ENCODE assay signal across 32 mouse cellular contexts in the genomic region with DNA sequence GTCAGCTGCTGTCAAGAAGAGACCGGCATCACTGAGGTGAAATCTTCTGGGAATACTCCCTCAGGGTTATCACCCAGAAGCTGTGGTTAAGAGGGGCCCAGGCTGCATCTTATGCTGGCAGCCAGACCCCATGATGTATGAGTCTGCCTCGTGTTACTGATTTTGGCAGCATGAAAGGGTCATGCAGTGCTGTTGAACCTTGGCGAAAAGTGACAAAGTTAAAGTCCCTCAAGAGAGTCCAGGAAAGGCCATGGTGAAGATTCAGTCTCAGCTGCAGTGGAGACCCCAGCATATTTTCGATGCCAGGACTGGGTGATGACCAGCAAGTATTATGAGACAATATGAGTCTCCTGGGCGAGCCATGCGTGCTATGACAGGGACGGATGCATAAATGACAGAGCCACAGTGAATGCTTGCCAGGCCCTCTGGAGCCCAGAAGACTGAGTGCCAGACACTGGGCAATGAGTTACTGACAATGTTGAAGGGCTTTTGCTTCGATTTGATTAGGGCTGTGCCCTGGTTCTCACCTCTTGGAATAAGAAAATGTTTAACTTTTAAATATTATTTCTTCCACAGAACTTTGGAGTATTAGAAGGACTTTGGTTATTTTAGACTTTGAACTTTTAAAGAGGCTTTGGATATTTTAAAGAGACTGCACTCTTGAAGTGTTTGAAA. TPM values are rescaled to one million over a fixed set of nuclear protein-coding genes. Genes with fewer than 3 reads are reported as not detected.
DNase-seq lines count a peak whose midpoint lies in the region; ATAC-seq and TF ChIP-seq lines count a peak whose summit lies in the region.
"Had no signal": no experiment of that assay in that cellular context is flagged by ENCODE, and none has a peak within 500 bp of the region (broad histone marks: within the 10 kb centered on the region; RNA-seq: fewer than 3 reads in every experiment).

No protein-coding gene starts in this region.

- H3K4me3 ChIP-seq in lung, embryonic 14.5 days (ENCODE audit: low read depth, low read length): no peak overlapping the region
- no peak overlapping the region for H3K4me3 ChIP-seq in lung, postnatal 0 days (ENCODE audit: low read depth, low read length)
- H3K4me3 ChIP-seq: embryonic facial prominence, embryonic 12.5 days; hindbrain, embryonic 10.5 days; hindbrain, embryonic 15.5 days; limb, embryonic 12.5 days; liver, embryonic 13.5 days; midbrain, embryonic 13.5 days; neural tube, embryonic 13.5 days had no signal

- no peaks in the 10 kb centered on the region for H3K27me3 ChIP-seq in lung, embryonic 14.5 days (ENCODE audit: insufficient read depth, low read length)
- H3K27me3 ChIP-seq in lung, postnatal 0 days (replicated peaks; ENCODE audit: insufficient read depth, low read length): no peaks in the 10 kb centered on the region
- H3K27me3 ChIP-seq: embryonic facial prominence, embryonic 12.5 days; hindbrain, embryonic 15.5 days; limb, embryonic 12.5 days; midbrain, embryonic 13.5 days; Patski had no signal

- no peak for TF ChIP-seq EP300 in lung, postnatal 0 days (IDR thresholded peaks at IDR 0.05)

- H3K36me3 ChIP-seq in lung, embryonic 14.5 days (ENCODE audit: insufficient read depth): no peaks in the 10 kb centered on the region
- H3K36me3 ChIP-seq in lung, postnatal 0 days (ENCODE audit: insufficient read depth, low read length): no peaks in the 10 kb centered on the region
- H3K36me3 ChIP-seq: embryonic facial prominence, embryonic 12.5 days; hindbrain, embryonic 10.5 days; hindbrain, embryonic 15.5 days; limb, embryonic 12.5 days; liver, embryonic 13.5 days; midbrain, embryonic 13.5 days; neural tube, embryonic 13.5 days had no signal

- no peak overlapping the region for H3K9ac ChIP-seq in lung, embryonic 14.5 days
- H3K9ac ChIP-seq in lung, postnatal 0 days (replicated peaks; ENCODE audit: low read depth): no peak overlapping the region
- H3K9ac ChIP-seq: embryonic facial prominence, embryonic 12.5 days; hindbrain, embryonic 15.5 days; limb, embryonic 12.5 days; liver, embryonic 13.5 days; midbrain, embryonic 13.5 days; neural tube, embryonic 13.5 days had no signal

- 71% methylated on average over 8 of the region's 8 CpGs for WGBS in lung, embryonic 14.5 days
- 65% methylated on average over 8 of the region's 8 CpGs for WGBS in lung, postnatal 0 days

- peak; percentile 29 to 30 for DNase-seq in heart, adult 18-20 months
- no peak for DNase-seq in heart, postnatal 10 days
- DNase-seq in kidney, adult 9 months: peak; percentile 79
- DNase-seq in kidney, postnatal 14 days: no peak
- DNase-seq in lung, embryonic 14.5 days: no peak
- no peak for DNase-seq in lung, postnatal 0 days (ENCODE audit: low spot score)
- DNase-seq in cerebellum, adult 8-10 months: no peak
- DNase-seq: adrenal gland, postnatal 14 days; cerebellum, adult 11 months; cerebellum, adult 9-11 months; embryo, embryonic 11 days; gastrocnemius, postnatal 36 days; liver, embryonic 13.5 days; lung, adult 18-20 months; right cerebral cortex, postnatal 4 days; thymus, adult 18-20 months; thymus, postnatal 25 days had no signal

- ATAC-seq in lung, embryonic 14.5 days (ENCODE audit: insufficient read depth): no peak
- no peak for ATAC-seq in lung, postnatal 0 days
- ATAC-seq: forebrain, embryonic 14.5 days; inflammation-experienced regulatory T-cells, adult 6 months; midbrain, embryonic 13.5 days; Patski had no signal

- TF ChIP-seq CTCF in lung, embryonic 14.5 days (IDR thresholded peaks at IDR 0.05; ENCODE audit: low read depth): no peak
- TF ChIP-seq CTCF in lung, postnatal 0 days (IDR thresholded peaks at IDR 0.05): no peak

- H3K4me2 ChIP-seq in lung, embryonic 14.5 days: no peak overlapping the region
- H3K4me2 ChIP-seq in lung, postnatal 0 days (replicated peaks; ENCODE audit: low read depth, low read length): no peak overlapping the region
- H3K4me2 ChIP-seq: embryonic facial prominence, embryonic 12.5 days; hindbrain, embryonic 15.5 days; limb, embryonic 12.5 days; liver, embryonic 13.5 days; midbrain, embryonic 13.5 days; neural tube, embryonic 13.5 days had no signal

- intact Hi-C loops in heart, postnatal 10 days (cut with DNase I): no loop called here

- no peaks in the 10 kb centered on the region for H3K9me3 ChIP-seq in lung, embryonic 14.5 days (ENCODE audit: low read depth, low read length)
- H3K9me3 ChIP-seq in lung, postnatal 0 days (ENCODE audit: low read length): no peaks in the 10 kb centered on the region
- H3K9me3 ChIP-seq: embryonic facial prominence, embryonic 12.5 days; hindbrain, embryonic 10.5 days; hindbrain, embryonic 15.5 days; limb, embryonic 12.5 days; liver, embryonic 13.5 days; midbrain, embryonic 13.5 days; neural tube, embryonic 13.5 days had no signal

- H3K27ac ChIP-seq in lung, embryonic 14.5 days (ENCODE audit: low read depth): peak overlapping the region; percentile 46; the same call in 1 of the 2 replicates
- H3K27ac ChIP-seq in lung, postnatal 0 days (ENCODE audit: low read length): no peak overlapping the region
- H3K27ac ChIP-seq: embryonic facial prominence, embryonic 12.5 days; hindbrain, embryonic 10.5 days; hindbrain, embryonic 15.5 days; limb, embryonic 12.5 days; liver, embryonic 13.5 days; macrophage; midbrain, embryonic 13.5 days; neural tube, embryonic 13.5 days; stomach, postnatal 0 days had no signal

- peaks cover 4% of the 10 kb centered on the region; the same call in 1 of the 2 replicates for H3K4me1 ChIP-seq in lung, embryonic 14.5 days (ENCODE audit: insufficient read depth)
- no peaks in the 10 kb centered on the region; the same call in 1 of the 2 replicates for H3K4me1 ChIP-seq in lung, postnatal 0 days (ENCODE audit: insufficient read depth, low read depth, low read length)

RNA-seq across cellular contexts. Expression of gene Erp27, which starts 6.1 kb away (rescaled TPM):
- not detected for total RNA-seq in heart, adult 18-20 months (2021)
- not detected for total RNA-seq in heart, postnatal 10 days (2021)
- 1.1 TPM in 2 replicates for polyA plus RNA-seq in lung, embryonic 14.5 days (2014; fragmentation: Nextera tagmentation; extraction: Ambion mirVana)
- polyA plus RNA-seq in lung, postnatal 0 days (2015; fragmentation: Nextera tagmentation; extraction: Ambion mirVana): 0.61 and 0.74 TPM in 2 replicates
- total RNA-seq: adrenal gland, postnatal 14 days; gastrocnemius, postnatal 36 days; left cerebral cortex, adult 18-20 months; MEL had no signal
- polyA plus RNA-seq: hindbrain, embryonic 10.5 days; hindbrain, embryonic 15.5 days; macrophage; midbrain, embryonic 13.5 days; neural tube, embryonic 13.5 days had no signal

RNA-seq across cellular contexts. Expression of gene Pde6h, which starts 7.8 kb away (rescaled TPM):
- not detected for total RNA-seq in heart, adult 18-20 months (2021)
- not detected for total RNA-seq in heart, postnatal 10 days (2021)
- polyA plus RNA-seq in lung, embryonic 14.5 days (2014; fragmentation: Nextera tagmentation; extraction: Ambion mirVana): not detected in 2 replicates
- polyA plus RNA-seq in lung, postnatal 0 days (2015; fragmentation: Nextera tagmentation; extraction: Ambion mirVana): 0.27 and 0.60 TPM in 2 replicates
- total RNA-seq: gastrocnemius, postnatal 36 days; MEL had no signal
- polyA plus RNA-seq: embryonic facial prominence, embryonic 12.5 days; forebrain, embryonic 14.5 days; hindbrain, embryonic 10.5 days; inflammation-experienced regulatory T-cells, adult 6 months; liver, embryonic 13.5 days; macrophage; midbrain, embryonic 13.5 days; neural tube, embryonic 13.5 days had no signal

RNA-seq across cellular contexts. Expression of gene Arhgdib, which starts 25.8 kb away (rescaled TPM):
- total RNA-seq in heart, adult 18-20 months (2021): 10 to 100 TPM; 22.8 to 39.0 TPM
- 10 to 100 TPM; 37.4 to 45.4 TPM for total RNA-seq in heart, postnatal 10 days (2021)
- 71.9 and 72.6 TPM in 2 replicates for polyA plus RNA-seq in lung, embryonic 14.5 days (2014; fragmentation: Nextera tagmentation; extraction: Ambion mirVana)
- polyA plus RNA-seq in lung, postnatal 0 days (2015; fragmentation: Nextera tagmentation; extraction: Ambion mirVana): 68.4 and 70.8 TPM in 2 replicates

RNA-seq across cellular contexts. Expression of gene Mgp, which starts 40.2 kb away (rescaled TPM):
- 100 to 1,000 TPM; 301 to 402 TPM for total RNA-seq in heart, adult 18-20 months (2021)
- 100 to 1,000 TPM; 312 to 380 TPM for total RNA-seq in heart, postnatal 10 days (2021)
- polyA plus RNA-seq in lung, embryonic 14.5 days (2014; fragmentation: Nextera tagmentation; extraction: Ambion mirVana): 768 and 894 TPM in 2 replicates
- polyA plus RNA-seq in lung, postnatal 0 days (2015; fragmentation: Nextera tagmentation; extraction: Ambion mirVana): 1,533 and 1,851 TPM in 2 replicates
- total RNA-seq: megakaryocyte-erythroid progenitor cell, adult 5-6 weeks; MEL had no signal
- polyA plus RNA-seq: inflammation-experienced regulatory T-cells, adult 6 months; macrophage had no signal

RNA-seq across cellular contexts. Expression of gene Art4, which starts 58.3 kb away (rescaled TPM):
- total RNA-seq in heart, adult 18-20 months (2021): 10 to 100 TPM; 18.7 to 21.8 TPM
- 10 to 100 TPM; 11.9 to 13.2 TPM for total RNA-seq in heart, postnatal 10 days (2021)
- 3.3 and 3.6 TPM in 2 replicates for polyA plus RNA-seq in lung, embryonic 14.5 days (2014; fragmentation: Nextera tagmentation; extraction: Ambion mirVana)
- polyA plus RNA-seq in lung, postnatal 0 days (2015; fragmentation: Nextera tagmentation; extraction: Ambion mirVana): 7.5 and 7.9 TPM in 2 replicates
- total RNA-seq: layer of hippocampus, adult 18-20 months; left cerebral cortex, adult 18-20 months had no signal
- polyA plus RNA-seq: forebrain, embryonic 14.5 days; macrophage; Patski had no signal

Comparison
In these comparisons a context has a peak if more than half of its experiments do, and no peak if none do; other contexts are left out.
1. DNase-seq: peak in heart, adult 18-20 months (2 of 2) and kidney, adult 9 months (single experiment); none in heart, postnatal 10 days (0 of 2), kidney, postnatal 14 days (single experiment), lung, embryonic 14.5 days (single experiment), lung, postnatal 0 days (single experiment) and cerebellum, adult 8-10 months (single experiment).